Mouse (Mus musculus) heart, embryonic 16.5 days (tissue): ENCODE results near the gene Glmn. TPM values are rescaled to one million over a fixed set of nuclear protein-coding genes. Genes with fewer than 3 reads are reported as not detected.

Experiments
- ATAC-seq: fragments of 200-750 bp; cut with Nextera tagmentation; replicated peaks from 2 replicates; pipeline ENCODE4 v1.8.0; 2017; ENCODE audit warnings: moderate number of reproducible peaks; ENCODE audit not compliant: insufficient read depth, low FRiP score; ENCODE audit errors: extremely low read depth
- H3K27ac ChIP-seq: fragments of 300-500 bp; sonication (generic); 2 replicates; pipeline ENCODE4 v1.5.1; 2014; ENCODE audit warnings: mild to moderate bottlenecking, low read length, control low read depth, moderate library complexity
- H3K27me3 ChIP-seq: fragments of 300-500 bp; sonication (generic); 2 replicates; pipeline ENCODE4 v1.6.1; 2014; ENCODE audit warnings: low read length, mixed read lengths; ENCODE audit not compliant: control insufficient read depth, insufficient read depth
- H3K36me3 ChIP-seq: fragments of 300-500 bp; sonication (generic); 2 replicates; pipeline ENCODE4 v1.6.1; 2014; ENCODE audit not compliant: control insufficient read depth, insufficient read depth
- H3K4me1 ChIP-seq: fragments of 300-500 bp; sonication (generic); 2 replicates; pipeline ENCODE4 v1.6.1; 2014; ENCODE audit warnings: low read length, mixed read lengths; ENCODE audit not compliant: control insufficient read depth, insufficient read depth
- H3K4me2 ChIP-seq: fragments of 300-500 bp; sonication (generic); 2 replicates; pipeline ENCODE4 v1.6.1; 2014; ENCODE audit warnings: low read depth, mild to moderate bottlenecking, control low read depth, low read length
- H3K4me3 ChIP-seq: fragments of 300-500 bp; sonication (generic); 2 replicates; pipeline ENCODE4 v1.5.1; 2014; ENCODE audit warnings: mild to moderate bottlenecking, control low read depth, low read length
- H3K9ac ChIP-seq: fragments of 300-500 bp; sonication (generic); 2 replicates; pipeline ENCODE4 v1.6.1; 2014; ENCODE audit warnings: low read length, control low read depth
- H3K9me3 ChIP-seq: fragments of 300-500 bp; sonication (generic); replicated peaks from 2 replicates; pipeline ENCODE4 v1.6.1; 2016; ENCODE audit warnings: low read length; ENCODE audit not compliant: control insufficient read depth
- WGBS: fragments of 180-500 bp; shearing (Covaris S2); extraction: QIAGEN DNeasy Blood & Tissue Kit; methylation state at CpG from one replicate; pipeline ENCODE4 v1.1.7; 2014; 5-methylcytosine and 5-hydroxymethylcytosine counted together
- polyA plus RNA-seq: library from polyadenylated mRNA; unstranded; fragments of >200 nt; fragmentation: Nextera tagmentation; extraction: Ambion mirVana; gene quantifications from 2 replicates; pipeline ENCODE4 v1.2.1, GENCODE M21; 2015

Gene Glmn
- polyA plus RNA-seq, 1 experiment from 2014 or later = 17.4 TPM

GRCm38 (mm10) chr5:107598380-107598779 lies 692 bp upstream of the Glmn start:
- no peaks in the 10 kb centered on the region for H3K9me3 ChIP-seq

GRCm38 (mm10) chr5:107569148-107569547 lies 28.5 kb downstream of the Glmn start:
- H3K4me2 ChIP-seq = no peak overlapping the region
- 93% methylated on average over 9 of the region's 9 CpGs for WGBS
- no peak overlapping the region for H3K27ac ChIP-seq
- H3K27me3 ChIP-seq = no peaks in the 10 kb centered on the region
- peaks cover 56% of the 10 kb centered on the region for H3K36me3 ChIP-seq
- no peak for ATAC-seq
- no peak overlapping the region for H3K9ac ChIP-seq
- no peaks in the 10 kb centered on the region for H3K4me1 ChIP-seq
- H3K9me3 ChIP-seq = no peaks in the 10 kb centered on the region
- no peak overlapping the region for H3K4me3 ChIP-seq

More at GRCm38 (mm10) chr5:107598380-107598779, 692 bp upstream of the Glmn start:
- H3K27ac ChIP-seq = no peak overlapping the region; the same call in 1 of the 2 replicates
- peaks cover 3% of the 10 kb centered on the region for H3K4me1 ChIP-seq
- no peak for ATAC-seq
- no peaks in the 10 kb centered on the region for H3K27me3 ChIP-seq
- 31% methylated on average over 4 of the region's 4 CpGs for WGBS
- H3K9ac ChIP-seq = peak overlapping the region; percentile 91
- peaks cover 15% of the 10 kb centered on the region for H3K36me3 ChIP-seq
- peak overlapping the region; percentile 92 for H3K4me2 ChIP-seq
- peak overlapping the region; percentile 87 for H3K4me3 ChIP-seq

- 74% methylated on average over 3 of the region's 3 CpGs for WGBS
These were observed 40.7 kb downstream of the Glmn start for GRCm38 (mm10) chr5:107556969-107557368.

GRCm38 (mm10) chr5:107554336-107554735 lies 43.4 kb downstream of the Glmn start:
- no peaks in the 10 kb centered on the region for H3K27me3 ChIP-seq
- H3K9ac ChIP-seq = no peak overlapping the region
- H3K4me3 ChIP-seq = no peak overlapping the region
- H3K36me3 ChIP-seq = peaks cover 15% of the 10 kb centered on the region; the same call in 1 of the 2 replicates
- ATAC-seq = no peak
- H3K27ac ChIP-seq = no peak overlapping the region
- no peaks in the 10 kb centered on the region for H3K9me3 ChIP-seq
- no peaks in the 10 kb centered on the region for H3K4me1 ChIP-seq
- H3K4me2 ChIP-seq = no peak overlapping the region
- 73% methylated on average over 5 of the region's 5 CpGs for WGBS

More at GRCm38 (mm10) chr5:107556969-107557368, 40.7 kb downstream of the Glmn start:
- peaks cover 10% of the 10 kb centered on the region for H3K36me3 ChIP-seq
- H3K4me1 ChIP-seq = no peaks in the 10 kb centered on the region
- H3K9me3 ChIP-seq = no peaks in the 10 kb centered on the region
- no peaks in the 10 kb centered on the region for H3K27me3 ChIP-seq
- no peak overlapping the region for H3K27ac ChIP-seq
- H3K4me2 ChIP-seq = no peak overlapping the region
- no peak for ATAC-seq
- no peak overlapping the region for H3K9ac ChIP-seq
- H3K4me3 ChIP-seq = no peak overlapping the region

GRCm38 (mm10) chr5:107548444-107548843 lies 49.2 kb downstream of the Glmn start:
- 83% methylated on average over 3 of the region's 3 CpGs for WGBS
- Histone ChIP-seq H3K4me1 (no peaks in the 10 kb centered on the region), H3K4me2 (no peak overlapping the region), H3K4me3 (no peak overlapping the region), H3K9me3 (no peaks in the 10 kb centered on the region), H3K36me3 (peaks cover 14% of the 10 kb centered on the region), H3K9ac (no peak overlapping the region), H3K27ac (no peak overlapping the region), H3K27me3 (no peaks in the 10 kb centered on the region)
- ATAC-seq = no peak

- Histone ChIP-seq H3K9ac (no peak overlapping the region), H3K4me2 (no peak overlapping the region), H3K27me3 (no peaks in the 10 kb centered on the region), H3K4me1 (no peaks in the 10 kb centered on the region), H3K4me3 (no peak overlapping the region), H3K27ac (no peak overlapping the region), H3K9me3 (no peaks in the 10 kb centered on the region), H3K36me3 (peaks cover 14% of the 10 kb centered on the region)
- no peak for ATAC-seq
- WGBS = 74% methylated on average over 3 of the region's 3 CpGs
These were observed 49.7 kb downstream of the Glmn start for GRCm38 (mm10) chr5:107547955-107548354.

GRCm38 (mm10) chr5:107545927-107546326 lies 51.8 kb downstream of the Glmn start:
- peaks cover 9% of the 10 kb centered on the region for H3K36me3 ChIP-seq
- no peaks in the 10 kb centered on the region for H3K4me1 ChIP-seq
- H3K27me3 ChIP-seq = no peaks in the 10 kb centered on the region
- ATAC-seq = no peak
- WGBS = 73% methylated on average over 4 of the region's 4 CpGs
- no peak overlapping the region for H3K4me2 ChIP-seq
- H3K27ac ChIP-seq = no peak overlapping the region
- H3K9me3 ChIP-seq = no peaks in the 10 kb centered on the region
- no peak overlapping the region for H3K9ac ChIP-seq
- no peak overlapping the region for H3K4me3 ChIP-seq

- no peaks in the 10 kb centered on the region for H3K36me3 ChIP-seq
- H3K9ac ChIP-seq = no peak overlapping the region
- H3K4me2 ChIP-seq = no peak overlapping the region
- no peak for ATAC-seq
- no peaks in the 10 kb centered on the region for H3K9me3 ChIP-seq
- no peaks in the 10 kb centered on the region for H3K4me1 ChIP-seq
- 51% methylated on average over 7 of the region's 7 CpGs for WGBS
- no peaks in the 10 kb centered on the region for H3K27me3 ChIP-seq
- H3K4me3 ChIP-seq = no peak overlapping the region
- H3K27ac ChIP-seq = no peak overlapping the region
These were observed 56.0 kb downstream of the Glmn start for GRCm38 (mm10) chr5:107541696-107542095.

- H3K4me1 ChIP-seq = no peaks in the 10 kb centered on the region
- H3K4me2 ChIP-seq = no peak within 1 kb of the TSS
- no peak within 1 kb of the TSS for H3K27ac ChIP-seq
- H3K9me3 ChIP-seq = no peaks in the 10 kb centered on the region
- 72% methylated on average over 15 of the region's 15 CpGs for WGBS
- no peaks in the 10 kb centered on the region for H3K36me3 ChIP-seq
- no peak within 1 kb of the TSS for H3K4me3 ChIP-seq
- no peak within 1 kb of the TSS for H3K9ac ChIP-seq
- no peak for ATAC-seq
- no peaks in the 10 kb centered on the region for H3K27me3 ChIP-seq
These were observed 63.1 kb downstream of the Glmn start, which contains the start of gene 1700028K03Rik for GRCm38 (mm10) chr5:107534581-107534980. Gene 1700028K03Rik (plus strand): TSS chr5:107534709.
